Mouse (Mus musculus): ENCODE results near the gene Rnf32. TPM values are rescaled to one million over a fixed set of nuclear protein-coding genes. Genes with fewer than 3 reads are reported as not detected.

The Rnf32 gene
- polyA plus RNA-seq (2015; fragmentation: Nextera tagmentation; extraction: Ambion mirVana): 6.1 and 7.7 TPM in 2 replicates

DNA sequence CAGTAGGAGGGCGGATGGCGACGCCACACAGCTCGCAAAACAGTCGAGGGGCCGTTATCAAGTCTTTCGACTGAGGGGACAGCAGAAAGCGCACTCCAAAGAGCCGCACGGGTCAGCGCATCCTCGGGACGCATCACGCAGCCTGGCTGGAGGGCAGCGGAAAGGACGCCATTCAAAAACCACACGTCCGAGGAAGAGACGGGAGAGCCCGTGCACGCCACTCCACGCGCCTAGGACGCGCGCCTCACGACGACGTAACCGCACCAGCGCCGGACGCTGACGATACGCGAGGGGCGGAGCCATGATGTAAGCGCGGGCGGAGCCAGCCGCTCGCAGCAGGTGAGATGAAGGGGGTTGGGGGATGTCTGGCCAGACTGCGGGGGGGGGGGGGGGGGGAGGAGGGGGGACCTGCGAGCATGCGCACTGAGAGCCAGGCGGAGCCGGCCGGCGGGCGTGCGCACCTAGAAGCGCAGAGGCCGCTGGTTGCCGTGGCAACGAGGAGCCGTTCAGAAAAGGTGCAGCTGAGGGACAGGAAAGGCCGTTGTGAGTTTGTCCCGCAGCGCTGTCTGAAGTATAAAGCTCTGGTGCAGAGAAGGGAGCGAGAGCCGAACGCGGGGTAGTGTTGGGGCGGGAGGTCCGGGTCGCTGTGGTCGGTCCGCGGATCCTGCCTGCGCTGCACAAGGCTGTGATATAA lies at the start of gene Rnf32:
TSS of gene Rnf32 (plus strand) at position 423 of the 694 bp plus-strand sequence.
- under 1% methylated on average over 66 of the region's 70 CpGs for WGBS
- Histone ChIP-seq H3K4me1 (ENCODE audit: control insufficient read depth, insufficient read depth, low read length) (no peaks in the 10 kb centered on the region), H3K9ac (ENCODE audit: low read depth, low read length) (peak within 1 kb of the TSS; percentile 80), H3K27ac (ENCODE audit: low read length) (peak within 1 kb of the TSS; percentile 72), H3K9me3 (ENCODE audit: control insufficient read depth, low read length) (no peaks in the 10 kb centered on the region), H3K27me3 (replicated peaks; ENCODE audit: control insufficient read depth, insufficient read depth, low read length) (no peaks in the 10 kb centered on the region), H3K4me3 (ENCODE audit: low read length) (peak within 1 kb of the TSS; percentile 63), H3K4me2 (ENCODE audit: low read depth, low read length) (peak within 1 kb of the TSS; percentile 72), H3K36me3 (ENCODE audit: control insufficient read depth, insufficient read depth, low read length) (no peaks in the 10 kb centered on the region)
- peak; percentile 93 for ATAC-seq

- H3K9me3 ChIP-seq (ENCODE audit: control insufficient read depth, low read length): no peaks in the 10 kb centered on the region
- 44% methylated on average over 4 of the region's 4 CpGs for WGBS
- no peaks in the 10 kb centered on the region for H3K4me1 ChIP-seq (ENCODE audit: control insufficient read depth, insufficient read depth, low read length)
Observed at GRCm38 (mm10) chr5:29150146-29150545, 45.6 kb upstream of the Rnf32 start.

DNA sequence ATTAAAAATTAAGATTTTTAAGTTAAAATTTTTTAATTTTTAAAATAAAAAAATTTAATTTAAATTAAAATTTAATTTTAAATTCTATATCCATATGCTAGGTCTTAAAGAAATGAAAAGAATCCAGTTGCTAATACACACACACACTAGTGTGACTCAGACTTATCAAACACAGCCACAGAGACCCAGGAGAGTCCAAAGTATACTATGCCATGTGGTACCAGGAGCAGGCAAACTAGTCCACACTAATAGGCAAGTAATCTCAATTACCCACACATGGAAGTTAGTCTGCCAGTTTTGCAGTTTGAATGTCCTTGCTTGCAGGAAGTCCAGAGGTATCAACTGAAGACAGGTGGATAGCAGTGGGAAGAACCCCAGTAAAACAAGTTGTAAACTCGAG lies 35.9 kb upstream of the Rnf32 start:
- Histone ChIP-seq H3K9ac (ENCODE audit: low read depth, low read length) (no peak overlapping the region), H3K36me3 (ENCODE audit: control insufficient read depth, insufficient read depth, low read length) (no peaks in the 10 kb centered on the region), H3K4me1 (ENCODE audit: control insufficient read depth, insufficient read depth, low read length) (no peaks in the 10 kb centered on the region), H3K4me3 (ENCODE audit: low read length) (no peak overlapping the region), H3K27me3 (replicated peaks; ENCODE audit: control insufficient read depth, insufficient read depth, low read length) (no peaks in the 10 kb centered on the region), H3K4me2 (ENCODE audit: low read depth, low read length) (no peak overlapping the region), H3K9me3 (ENCODE audit: control insufficient read depth, low read length) (no peaks in the 10 kb centered on the region), H3K27ac (ENCODE audit: low read length) (no peak overlapping the region)
- 57% methylated on average over 1 of the region's 1 CpGs for WGBS
- ATAC-seq: peak; percentile 58; the same call in 1 of the 2 replicates

More at GRCm38 (mm10) chr5:29150146-29150545, 45.6 kb upstream of the Rnf32 start:
- Histone ChIP-seq H3K4me3 (ENCODE audit: low read length) (no peak overlapping the region), H3K27ac (ENCODE audit: low read length) (no peak overlapping the region), H3K27me3 (replicated peaks; ENCODE audit: control insufficient read depth, insufficient read depth, low read length) (no peaks in the 10 kb centered on the region), H3K9ac (ENCODE audit: low read depth, low read length) (no peak overlapping the region), H3K36me3 (ENCODE audit: control insufficient read depth, insufficient read depth, low read length) (no peaks in the 10 kb centered on the region), H3K4me2 (ENCODE audit: low read depth, low read length) (no peak overlapping the region)
- ATAC-seq: no peak

- H3K9me3 ChIP-seq (ENCODE audit: control insufficient read depth, low read length): no peaks in the 10 kb centered on the region
- no peak overlapping the region for H3K4me2 ChIP-seq (ENCODE audit: low read depth, low read length)
- H3K4me1 ChIP-seq (ENCODE audit: control insufficient read depth, insufficient read depth, low read length): no peaks in the 10 kb centered on the region
- no peaks in the 10 kb centered on the region for H3K36me3 ChIP-seq (ENCODE audit: control insufficient read depth, insufficient read depth, low read length)
- no peak overlapping the region for H3K4me3 ChIP-seq (ENCODE audit: low read length)
- H3K27me3 ChIP-seq (replicated peaks; ENCODE audit: control insufficient read depth, insufficient read depth, low read length): no peaks in the 10 kb centered on the region
- no peak overlapping the region for H3K27ac ChIP-seq (ENCODE audit: low read length)
- 81% methylated on average over 2 of the region's 2 CpGs for WGBS
- ATAC-seq: no peak
- H3K9ac ChIP-seq (ENCODE audit: low read depth, low read length): no peak overlapping the region
Observed at GRCm38 (mm10) chr5:29166947-29167346, 28.8 kb upstream of the Rnf32 start.

GRCm38 (mm10) chr5:29170193-29170592 lies 25.6 kb upstream of the Rnf32 start:
- ATAC-seq: no peak
- H3K4me3 ChIP-seq (ENCODE audit: low read length): no peak overlapping the region
- H3K9me3 ChIP-seq (ENCODE audit: control insufficient read depth, low read length): no peaks in the 10 kb centered on the region
- WGBS: 79% methylated on average over 6 of the region's 6 CpGs
- no peak overlapping the region for H3K4me2 ChIP-seq (ENCODE audit: low read depth, low read length)
- H3K27me3 ChIP-seq (replicated peaks; ENCODE audit: control insufficient read depth, insufficient read depth, low read length): no peaks in the 10 kb centered on the region
- H3K36me3 ChIP-seq (ENCODE audit: control insufficient read depth, insufficient read depth, low read length): no peaks in the 10 kb centered on the region
- H3K4me1 ChIP-seq (ENCODE audit: control insufficient read depth, insufficient read depth, low read length): no peaks in the 10 kb centered on the region
- no peak overlapping the region for H3K27ac ChIP-seq (ENCODE audit: low read length)
- H3K9ac ChIP-seq (ENCODE audit: low read depth, low read length): no peak overlapping the region

DNA sequence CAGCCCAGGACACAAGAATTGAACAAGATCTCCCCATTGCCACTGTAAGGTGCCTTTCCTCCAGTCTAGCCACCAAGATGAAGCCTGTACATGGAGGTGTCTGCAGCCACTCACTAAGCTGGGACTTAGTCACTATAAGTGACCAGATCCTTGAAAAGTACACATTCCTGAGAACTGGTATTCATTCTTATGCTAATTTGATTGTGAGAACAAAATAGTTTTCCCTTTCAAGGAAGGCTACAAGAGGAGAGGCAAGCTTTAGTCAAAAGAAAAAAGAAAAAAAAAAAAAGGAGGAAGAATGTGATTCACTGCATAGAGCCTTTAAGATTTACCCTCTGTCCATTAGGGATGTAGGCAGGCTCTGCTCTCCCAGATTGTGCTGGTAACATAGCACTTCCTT lies 24.6 kb upstream of the Rnf32 start:
- Histone ChIP-seq H3K9me3 (ENCODE audit: control insufficient read depth, low read length) (no peaks in the 10 kb centered on the region), H3K36me3 (ENCODE audit: control insufficient read depth, insufficient read depth, low read length) (no peaks in the 10 kb centered on the region), H3K4me1 (ENCODE audit: control insufficient read depth, insufficient read depth, low read length) (no peaks in the 10 kb centered on the region), H3K4me3 (ENCODE audit: low read length) (no peak overlapping the region), H3K9ac (ENCODE audit: low read depth, low read length) (no peak overlapping the region), H3K27me3 (replicated peaks; ENCODE audit: control insufficient read depth, insufficient read depth, low read length) (no peaks in the 10 kb centered on the region), H3K4me2 (ENCODE audit: low read depth, low read length) (no peak overlapping the region), H3K27ac (ENCODE audit: low read length) (no peak overlapping the region)
- no peak for ATAC-seq

DNA sequence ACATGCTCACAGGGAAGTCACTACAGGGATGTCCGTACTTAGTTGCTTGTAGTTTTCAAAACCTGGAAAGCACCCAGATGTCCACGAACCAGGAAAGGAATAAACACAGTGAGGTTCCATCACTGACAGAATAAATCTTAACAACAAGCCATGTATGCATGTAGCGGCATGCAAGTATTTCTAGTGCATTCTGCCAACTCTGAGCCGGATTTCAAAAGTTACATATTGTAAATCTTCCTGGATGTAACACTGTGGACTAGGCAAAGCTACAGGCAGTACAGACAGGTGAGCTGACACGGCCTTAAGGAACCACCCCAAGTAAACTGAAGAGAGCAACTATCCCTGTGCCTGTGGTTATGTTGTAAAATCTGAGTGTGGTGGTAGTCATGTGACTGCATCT lies 9.0 kb upstream of the Rnf32 start:
- Histone ChIP-seq H3K4me3 (ENCODE audit: low read length) (no peak overlapping the region), H3K36me3 (ENCODE audit: control insufficient read depth, insufficient read depth, low read length) (no peaks in the 10 kb centered on the region), H3K9me3 (ENCODE audit: control insufficient read depth, low read length) (no peaks in the 10 kb centered on the region), H3K27ac (ENCODE audit: low read length) (no peak overlapping the region), H3K4me2 (ENCODE audit: low read depth, low read length) (no peak overlapping the region), H3K4me1 (ENCODE audit: control insufficient read depth, insufficient read depth, low read length) (no peaks in the 10 kb centered on the region), H3K9ac (ENCODE audit: low read depth, low read length) (no peak overlapping the region), H3K27me3 (replicated peaks; ENCODE audit: control insufficient read depth, insufficient read depth, low read length) (no peaks in the 10 kb centered on the region)
- ATAC-seq: peak; percentile 65; the same call in 1 of the 2 replicates
- WGBS: 48% methylated on average over 5 of the region's 5 CpGs

DNA sequence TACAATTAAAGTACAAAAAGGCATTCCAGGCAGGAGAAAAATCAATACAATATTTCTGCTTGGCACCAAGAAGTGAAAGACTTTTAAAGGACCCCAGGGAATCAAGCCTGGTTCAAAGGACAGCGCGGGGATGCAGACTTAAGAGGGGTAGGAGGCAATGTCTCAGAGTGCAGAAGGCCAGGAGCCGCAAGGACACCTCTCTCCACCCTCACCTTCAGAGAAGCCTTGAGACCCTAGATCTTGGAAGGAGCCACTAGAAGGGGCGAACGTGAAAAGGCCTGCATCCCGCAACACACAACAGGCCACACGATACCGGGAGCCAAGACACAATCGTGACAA lies 592 bp upstream of the Rnf32 start:
- Histone ChIP-seq H3K4me2 (ENCODE audit: low read depth, low read length) (peak overlapping the region; percentile 72), H3K4me1 (ENCODE audit: control insufficient read depth, insufficient read depth, low read length) (no peaks in the 10 kb centered on the region), H3K27ac (ENCODE audit: low read length) (peak overlapping the region; percentile 72), H3K36me3 (ENCODE audit: control insufficient read depth, insufficient read depth, low read length) (no peaks in the 10 kb centered on the region), H3K4me3 (ENCODE audit: low read length) (peak overlapping the region; percentile 63), H3K27me3 (replicated peaks; ENCODE audit: control insufficient read depth, insufficient read depth, low read length) (no peaks in the 10 kb centered on the region), H3K9me3 (ENCODE audit: control insufficient read depth, low read length) (no peaks in the 10 kb centered on the region), H3K9ac (ENCODE audit: low read depth, low read length) (peak overlapping the region; percentile 80)
- 2% methylated on average over 9 of the region's 9 CpGs for WGBS
- ATAC-seq: no peak; the same call in 1 of the 2 replicates

DNA sequence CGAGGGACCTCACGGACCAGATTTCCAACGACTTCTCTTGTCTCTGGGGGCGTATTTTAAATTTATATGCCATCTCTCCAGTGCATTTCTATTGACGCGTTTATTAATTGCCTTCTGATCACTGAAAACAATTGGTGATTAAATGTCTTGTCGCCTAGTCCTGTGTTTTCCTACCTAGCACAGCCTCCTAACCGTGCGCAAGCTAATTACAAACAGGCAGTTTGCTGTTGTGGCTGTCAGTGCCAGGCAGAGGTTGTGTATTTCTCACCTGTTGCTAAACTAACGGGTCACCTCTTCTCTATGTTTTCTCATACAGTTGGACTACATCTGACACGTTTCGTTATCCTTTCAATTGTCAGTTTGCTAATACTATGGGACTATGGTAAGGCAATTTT lies 469 bp downstream of the Rnf32 start:
- Histone ChIP-seq H3K4me1 (ENCODE audit: control insufficient read depth, insufficient read depth, low read length) (peaks cover 3% of the 10 kb centered on the region; the same call in 1 of the 2 replicates), H3K9me3 (ENCODE audit: control insufficient read depth, low read length) (no peaks in the 10 kb centered on the region), H3K27ac (ENCODE audit: low read length) (peak overlapping the region; percentile 48; the same call in 1 of the 2 replicates), H3K36me3 (ENCODE audit: control insufficient read depth, insufficient read depth, low read length) (no peaks in the 10 kb centered on the region), H3K27me3 (replicated peaks; ENCODE audit: control insufficient read depth, insufficient read depth, low read length) (no peaks in the 10 kb centered on the region), H3K4me2 (ENCODE audit: low read depth, low read length) (peak overlapping the region; percentile 72), H3K4me3 (ENCODE audit: low read length) (peak overlapping the region; percentile 63), H3K9ac (ENCODE audit: low read depth, low read length) (peak overlapping the region; percentile 80)
- ATAC-seq: peak; percentile 17; the same call in 1 of the 2 replicates
- 8% methylated on average over 12 of the region's 12 CpGs for WGBS

DNA sequence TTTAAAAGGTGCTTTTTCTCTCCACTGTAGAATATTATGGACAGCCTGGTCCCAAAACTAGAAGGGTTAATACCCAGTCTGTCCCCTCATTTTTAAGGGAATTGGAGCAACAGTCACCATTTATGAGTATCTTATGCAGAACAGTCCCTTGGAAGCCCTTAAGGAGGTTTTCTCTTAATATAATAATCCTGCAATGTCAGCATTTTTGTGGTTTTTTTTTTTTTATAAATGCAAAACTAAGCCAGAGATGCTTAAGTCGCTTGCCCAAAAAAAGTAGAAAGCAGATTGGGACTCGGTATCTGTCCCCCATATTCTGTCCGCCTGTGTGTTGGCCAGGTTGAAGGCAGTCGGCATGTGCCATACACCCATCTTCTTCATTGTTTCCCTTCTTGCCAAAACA lies 1.4 kb downstream of the Rnf32 start:
- H3K36me3 ChIP-seq (ENCODE audit: control insufficient read depth, insufficient read depth, low read length): no peaks in the 10 kb centered on the region
- WGBS: 90% methylated on average over 4 of the region's 4 CpGs
- H3K4me3 ChIP-seq (ENCODE audit: low read length): no peak overlapping the region
- no peaks in the 10 kb centered on the region for H3K9me3 ChIP-seq (ENCODE audit: control insufficient read depth, low read length)
- peaks cover 3% of the 10 kb centered on the region; the same call in 1 of the 2 replicates for H3K4me1 ChIP-seq (ENCODE audit: control insufficient read depth, insufficient read depth, low read length)
- H3K9ac ChIP-seq (ENCODE audit: low read depth, low read length): no peak overlapping the region
- no peak for ATAC-seq
- H3K27ac ChIP-seq (ENCODE audit: low read length): no peak overlapping the region
- H3K27me3 ChIP-seq (replicated peaks; ENCODE audit: control insufficient read depth, insufficient read depth, low read length): no peaks in the 10 kb centered on the region
- H3K4me2 ChIP-seq (ENCODE audit: low read depth, low read length): no peak overlapping the region
